Mouse (Mus musculus) layer of hippocampus, adult 9-10 months (tissue): ENCODE results near the gene Slmap.
"Not testable (repeated sequence)": the region's sequence is repeated elsewhere in the genome, so short reads cannot be mapped to it uniquely, and the experiment has no call there.

Source experiments
- DNase-seq: peaks from one replicate; pipeline ENCODE4 v3.0.0; 2022; ENCODE audit warnings: low spot score

Slmap gene

GRCm38 (mm10) chr14:26532752-26533151 is 2.0 kb downstream of the Slmap start:
- DNase-seq = no peak

DNA sequence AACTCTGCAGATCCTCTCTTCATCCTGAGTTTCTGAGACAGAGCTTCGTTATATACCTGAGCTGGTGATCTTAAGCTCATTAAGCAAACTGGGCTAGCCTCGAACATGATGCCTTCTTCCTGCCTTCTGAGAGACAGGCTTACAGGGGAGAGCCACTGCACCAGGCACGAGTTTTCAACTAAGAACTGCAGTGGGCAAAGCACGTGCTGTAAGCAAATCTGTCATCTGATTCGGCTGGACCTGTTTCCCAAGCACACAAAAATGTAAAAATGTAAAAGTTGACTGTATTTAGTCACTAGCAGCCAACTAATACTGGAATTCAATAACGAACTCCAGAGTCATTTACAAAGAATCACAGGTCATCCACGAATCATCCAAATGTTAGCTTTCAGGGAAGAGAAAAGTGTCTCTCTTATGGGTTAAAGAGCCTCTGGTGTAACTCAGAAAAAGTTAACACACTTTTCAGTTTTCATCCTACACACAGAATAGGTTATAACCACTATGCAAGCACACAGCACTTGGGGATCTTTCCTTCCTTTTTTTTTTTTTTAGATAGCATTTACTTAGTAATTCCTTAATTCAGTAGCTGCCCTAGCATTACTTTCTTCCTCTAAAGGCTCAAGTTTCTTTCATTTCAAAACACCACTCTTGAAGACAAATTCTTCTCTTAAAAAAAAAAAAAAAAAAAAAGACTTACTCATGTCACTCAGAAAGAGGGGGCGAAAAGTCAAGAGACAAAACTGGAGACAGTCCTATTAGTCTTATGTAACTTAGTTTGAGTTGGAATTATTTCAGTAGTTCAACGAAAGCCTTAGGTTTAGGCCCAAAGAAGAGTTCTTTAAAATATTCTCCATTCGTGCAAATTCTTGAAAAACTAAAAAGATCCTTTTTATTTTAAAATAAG is 3.1 kb downstream of the Slmap start:
- no peak for DNase-seq

GRCm38 (mm10) chr14:26530350-26530749 is 4.4 kb downstream of the Slmap start:
- no peak for DNase-seq

GRCm38 (mm10) chr14:26528296-26528695 is 6.4 kb downstream of the Slmap start:
- no peak for DNase-seq

- no peak for DNase-seq
Measured at GRCm38 (mm10) chr14:26525955-26526354, 8.8 kb downstream of the Slmap start.

DNA sequence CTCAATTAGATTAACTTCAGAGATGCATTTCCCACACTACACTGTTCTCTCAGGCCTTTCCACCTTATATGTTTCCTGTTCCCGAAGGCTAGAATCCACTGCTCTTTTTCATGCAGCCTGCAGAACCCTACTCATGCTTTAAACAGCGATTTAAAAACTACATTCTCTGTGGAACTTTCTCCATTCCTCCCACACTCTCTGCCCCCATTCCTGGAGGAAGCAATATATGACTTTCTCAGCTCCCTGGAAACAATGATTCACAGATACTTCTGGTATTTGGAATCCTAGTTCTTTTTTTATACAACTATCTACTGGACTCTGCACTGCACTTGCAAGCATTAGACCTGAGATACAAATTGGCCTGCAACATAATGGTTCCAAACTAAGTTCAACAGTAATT is 11.6 kb downstream of the Slmap start:
- DNase-seq = no peak

- no peak for DNase-seq
Measured at GRCm38 (mm10) chr14:26519831-26520230, 14.9 kb downstream of the Slmap start.

DNA sequence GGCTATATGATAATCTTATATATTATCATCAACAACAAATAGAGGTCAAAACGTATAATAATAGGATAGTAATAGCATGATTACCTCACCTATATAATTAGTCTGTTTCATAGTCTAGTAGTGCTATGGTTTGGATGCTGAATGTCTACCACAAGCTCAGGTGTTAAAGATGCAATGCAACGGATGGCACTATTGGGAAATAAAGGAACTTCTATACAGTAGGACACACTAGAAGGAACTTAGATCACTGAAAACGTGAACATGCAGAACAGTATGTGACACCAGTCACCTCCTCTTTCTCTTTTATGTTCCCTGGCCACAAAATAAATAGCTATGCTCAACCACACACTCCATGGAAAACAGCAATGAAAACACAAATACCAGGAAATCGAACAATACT is 16.9 kb downstream of the Slmap start:
- DNase-seq = no peak

GRCm38 (mm10) chr14:26516232-26516631 is 18.5 kb downstream of the Slmap start:
- not testable (repeated sequence) for DNase-seq

GRCm38 (mm10) chr14:26515802-26516201 is 18.9 kb downstream of the Slmap start:
- no peak for DNase-seq

DNA sequence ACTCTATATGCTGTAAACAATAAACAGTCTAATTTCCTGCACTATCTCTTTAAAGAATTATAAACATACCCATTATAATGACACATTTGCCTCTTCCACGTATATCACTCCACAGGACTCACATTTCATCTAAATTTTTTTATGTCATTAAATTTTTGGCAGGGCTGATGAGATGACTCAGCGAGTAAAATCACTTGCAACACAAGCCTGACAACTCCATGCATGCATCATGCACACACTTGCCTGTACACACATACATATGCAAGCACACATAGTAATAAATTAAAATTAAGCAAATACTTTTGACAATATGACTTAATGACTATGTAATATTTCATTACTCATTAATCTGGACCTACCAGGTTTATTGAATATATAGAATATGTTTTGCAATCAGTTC is 24.2 kb downstream of the Slmap start:
- DNase-seq = no peak

- no peak for DNase-seq
Measured at GRCm38 (mm10) chr14:26508150-26508549, 26.6 kb downstream of the Slmap start.

DNA sequence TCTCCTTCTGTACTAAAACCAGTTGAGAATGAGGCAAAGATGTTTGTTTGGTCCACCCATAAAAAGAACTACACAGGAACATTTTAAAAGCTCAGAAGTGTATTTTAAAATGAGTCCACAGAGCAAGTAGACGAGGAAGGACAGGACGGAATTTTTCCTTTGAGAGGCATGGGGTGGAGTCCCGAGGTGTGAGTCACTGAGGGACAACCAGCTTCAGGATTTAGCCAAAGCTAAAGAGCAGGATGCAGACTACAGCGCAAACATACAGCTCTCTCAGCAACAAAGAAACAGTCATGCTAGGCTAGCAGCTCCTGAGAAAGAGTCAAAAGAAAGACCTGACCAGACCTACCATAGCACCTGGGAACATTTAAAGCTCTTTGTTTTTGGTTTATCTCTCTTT is 27.4 kb downstream of the Slmap start:
- no peak for DNase-seq

- no peak for DNase-seq
Measured at GRCm38 (mm10) chr14:26504541-26504940, 30.2 kb downstream of the Slmap start.

GRCm38 (mm10) chr14:26500136-26500933 is 34.4 kb downstream of the Slmap start:
- DNase-seq = no peak

GRCm38 (mm10) chr14:26495021-26495420 is 39.7 kb downstream of the Slmap start:
- DNase-seq = no peak

- DNase-seq = peak; percentile 50
Measured at GRCm38 (mm10) chr14:26491150-26491549, 43.6 kb downstream of the Slmap start.

- no peak for DNase-seq
Measured at GRCm38 (mm10) chr14:26488329-26489020, 46.3 kb downstream of the Slmap start.

DNA sequence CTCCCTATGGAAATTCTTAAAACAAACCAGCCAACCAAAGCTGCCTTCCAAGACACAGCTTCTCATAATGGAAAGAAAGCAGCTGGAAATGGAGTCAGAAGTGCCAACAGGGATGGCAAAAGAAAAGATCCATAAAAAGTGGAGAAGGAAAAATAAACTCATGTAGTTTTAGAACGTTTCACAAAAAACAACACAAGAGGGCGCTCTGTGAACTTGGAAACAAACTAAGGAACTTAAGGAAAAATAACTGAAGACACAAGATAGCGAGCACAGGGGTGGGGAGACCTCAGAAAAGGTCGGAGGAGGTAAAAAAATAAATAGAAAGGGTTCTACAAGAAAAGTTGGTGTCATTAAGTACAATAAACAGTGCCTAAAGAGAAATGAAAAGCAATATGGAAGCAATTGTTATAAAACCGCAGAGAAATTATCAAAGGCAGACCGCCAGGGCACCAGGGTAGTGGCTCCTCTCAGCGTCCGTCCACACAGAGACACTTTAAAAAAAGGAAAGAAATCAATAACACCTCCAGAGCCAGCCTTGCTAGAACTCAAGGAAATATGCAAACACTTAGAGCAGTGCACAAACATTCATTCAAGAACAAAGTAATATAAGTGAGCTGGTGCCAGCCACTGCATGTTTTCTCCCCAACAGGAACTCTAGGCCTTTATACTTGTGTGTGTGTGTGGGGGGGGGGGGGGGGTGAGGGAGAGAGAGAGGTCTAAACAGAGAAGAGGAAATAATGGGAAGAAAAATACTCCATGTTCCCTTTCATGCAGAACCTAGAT is 48.1 kb downstream of the Slmap start:
- peak; percentile 16 for DNase-seq

DNA sequence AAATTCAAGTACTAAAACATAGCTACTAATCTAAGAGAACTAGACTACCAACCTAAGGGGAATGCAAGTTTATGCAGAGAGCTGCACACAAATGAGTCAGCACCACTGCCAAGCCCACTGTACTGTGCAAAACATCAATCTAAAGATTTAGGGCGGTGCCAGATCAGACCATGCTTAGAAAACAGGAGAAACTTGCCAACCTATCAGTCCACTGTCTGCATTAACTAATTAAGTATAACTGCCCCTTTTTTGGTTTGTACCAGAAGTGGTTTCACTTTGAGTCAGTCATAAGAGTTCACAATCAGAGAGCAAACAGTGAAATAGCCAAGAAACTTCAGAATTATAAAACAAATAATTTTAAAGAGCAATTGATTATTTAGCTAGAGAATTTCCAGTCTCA is 53.3 kb downstream of the Slmap start:
- no peak for DNase-seq

DNA sequence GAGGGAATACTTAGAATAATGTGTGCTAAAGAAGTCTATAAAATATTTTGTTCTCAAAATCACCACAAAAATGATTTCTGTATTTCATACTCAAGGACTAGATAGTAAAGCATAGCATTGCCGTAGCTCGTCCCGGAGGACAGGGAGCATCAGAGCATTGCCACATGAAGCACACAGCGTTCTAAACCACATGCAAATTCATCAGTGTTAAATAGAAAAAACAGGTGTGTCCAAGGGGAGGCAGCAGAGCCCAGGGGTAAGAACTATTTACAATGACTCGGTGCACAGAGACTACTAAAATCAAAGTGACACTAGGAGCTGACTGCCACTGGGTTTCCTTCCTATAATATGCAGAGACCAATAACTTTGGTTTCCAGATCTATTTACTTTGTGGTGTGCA is 57.0 kb downstream of the Slmap start:
- DNase-seq = no peak

GRCm38 (mm10) chr14:26476391-26476790 is 58.3 kb downstream of the Slmap start:
- no peak for DNase-seq
